Mouse (Mus musculus) kidney, adult 11 months (tissue): Measurements from ENCODE around the gene Mark2.
A peak's percentile ranks its signal among the peaks of the same experiment; 100 is the strongest.

Experiments used
- DNase-seq: peaks from one replicate; pipeline ENCODE4 v3.0.0; 2022

Gene Mark2

DNA sequence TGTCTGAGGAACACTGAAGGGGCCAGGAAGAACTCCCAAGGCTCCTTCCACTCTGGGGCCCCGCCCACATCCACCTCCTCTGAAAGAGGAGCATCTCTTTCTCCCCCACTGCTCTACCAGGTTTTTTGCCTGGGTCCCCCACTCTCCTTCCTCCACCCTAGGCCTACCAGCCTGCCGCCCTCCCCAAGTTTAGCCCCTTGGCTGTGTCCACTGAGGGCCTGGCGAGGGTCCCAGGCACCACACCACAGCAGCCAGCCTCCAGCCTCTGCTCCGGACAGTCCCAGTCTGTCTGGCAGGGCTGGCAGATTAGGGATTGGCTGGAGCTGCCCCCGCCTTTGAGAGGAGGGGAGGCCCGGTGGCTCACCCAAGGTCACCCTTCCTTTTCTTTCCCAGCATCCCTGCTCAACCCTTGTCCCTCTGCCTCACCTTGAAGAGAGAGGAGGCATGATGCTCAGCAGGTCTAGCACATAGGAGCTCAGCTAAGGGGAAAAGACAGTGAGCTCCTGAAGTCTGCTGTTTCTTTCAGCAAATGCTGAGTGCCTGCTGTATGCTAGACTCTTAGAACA is 76.8 kb downstream of the Mark2 start:
- DNase-seq: peak; percentile 58

DNA sequence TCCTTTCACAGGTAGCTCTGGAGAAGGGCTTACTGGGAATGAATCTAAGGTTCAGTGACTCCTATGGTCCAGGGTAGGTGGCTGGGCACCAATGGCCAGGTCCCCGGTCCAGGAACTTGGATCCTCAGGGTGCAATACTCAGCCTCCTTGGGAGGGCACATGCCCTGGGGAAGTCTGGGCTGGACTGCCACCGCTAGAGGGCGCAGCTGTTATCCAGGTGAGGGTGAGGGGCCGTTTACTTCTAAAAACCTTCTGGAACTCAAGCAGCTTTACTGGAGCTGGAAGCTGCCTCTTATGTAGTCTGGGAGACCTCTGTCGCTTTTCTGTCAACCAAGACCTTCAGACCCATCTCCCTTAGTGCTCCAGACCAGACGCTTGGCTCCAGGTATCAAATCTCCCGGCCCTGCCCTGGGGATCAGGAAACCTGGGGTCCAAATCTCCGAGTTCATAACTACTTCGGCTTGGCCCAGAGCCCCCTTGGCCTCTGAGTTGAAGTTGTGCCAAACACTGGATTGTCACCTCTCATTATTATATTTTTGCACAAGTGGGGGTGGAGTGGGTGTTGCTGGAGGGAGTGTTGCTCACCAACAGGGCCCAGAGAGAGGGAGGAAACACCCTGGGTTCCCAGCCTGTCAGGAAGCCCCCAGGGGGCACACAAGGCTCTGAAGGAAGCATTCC is 77.4 kb downstream of the Mark2 start:
- DNase-seq: peak; percentile 67

DNA sequence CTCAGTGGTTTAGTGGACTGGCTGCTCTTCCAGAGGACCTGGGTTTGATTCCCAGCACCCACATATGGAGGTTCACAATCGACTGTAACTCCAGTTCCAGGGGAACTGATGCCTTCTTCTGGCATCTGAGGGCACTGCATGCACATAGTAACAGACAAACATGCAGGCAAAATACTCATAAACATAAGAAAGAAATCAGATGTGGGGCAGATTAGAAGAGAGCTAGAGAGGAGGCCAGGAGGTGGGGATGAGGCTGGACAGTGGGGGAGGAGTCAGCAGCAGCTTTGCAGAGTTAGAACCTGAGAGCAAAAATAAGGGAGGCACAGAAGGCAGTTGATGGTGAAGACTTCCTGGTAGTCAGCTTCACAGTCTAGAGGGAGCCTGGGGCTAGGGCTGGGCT is 79.1 kb downstream of the Mark2 start:
- no peak for DNase-seq

DNA sequence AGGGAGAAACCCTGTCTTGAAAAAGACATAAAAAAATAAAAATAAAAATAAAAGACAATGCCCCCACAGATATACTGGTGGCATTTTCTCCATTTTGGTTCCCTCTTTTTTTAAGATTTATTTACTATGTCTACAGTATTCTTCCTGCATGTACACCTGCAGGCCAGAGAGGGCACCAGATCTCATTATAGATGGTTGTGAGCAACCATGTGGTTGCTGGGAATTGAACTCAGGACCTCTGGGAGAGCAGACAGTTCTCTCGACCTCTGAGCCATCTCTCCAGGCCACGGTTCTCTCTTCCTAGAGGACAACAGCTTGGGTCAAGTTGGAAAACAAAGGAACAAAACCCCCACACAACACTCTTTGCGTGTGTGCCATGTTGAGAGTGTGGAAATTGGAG is 79.7 kb downstream of the Mark2 start:
- no peak for DNase-seq

GRCm38 (mm10) chr19:7261476-7261875 is 80.2 kb downstream of the Mark2 start:
- DNase-seq: no peak

- DNase-seq: no peak
Observed at GRCm38 (mm10) chr19:7257881-7258280, 83.8 kb downstream of the Mark2 start.

GRCm38 (mm10) chr19:7246021-7246420 is 95.6 kb downstream of the Mark2 start:
- no peak for DNase-seq

DNA sequence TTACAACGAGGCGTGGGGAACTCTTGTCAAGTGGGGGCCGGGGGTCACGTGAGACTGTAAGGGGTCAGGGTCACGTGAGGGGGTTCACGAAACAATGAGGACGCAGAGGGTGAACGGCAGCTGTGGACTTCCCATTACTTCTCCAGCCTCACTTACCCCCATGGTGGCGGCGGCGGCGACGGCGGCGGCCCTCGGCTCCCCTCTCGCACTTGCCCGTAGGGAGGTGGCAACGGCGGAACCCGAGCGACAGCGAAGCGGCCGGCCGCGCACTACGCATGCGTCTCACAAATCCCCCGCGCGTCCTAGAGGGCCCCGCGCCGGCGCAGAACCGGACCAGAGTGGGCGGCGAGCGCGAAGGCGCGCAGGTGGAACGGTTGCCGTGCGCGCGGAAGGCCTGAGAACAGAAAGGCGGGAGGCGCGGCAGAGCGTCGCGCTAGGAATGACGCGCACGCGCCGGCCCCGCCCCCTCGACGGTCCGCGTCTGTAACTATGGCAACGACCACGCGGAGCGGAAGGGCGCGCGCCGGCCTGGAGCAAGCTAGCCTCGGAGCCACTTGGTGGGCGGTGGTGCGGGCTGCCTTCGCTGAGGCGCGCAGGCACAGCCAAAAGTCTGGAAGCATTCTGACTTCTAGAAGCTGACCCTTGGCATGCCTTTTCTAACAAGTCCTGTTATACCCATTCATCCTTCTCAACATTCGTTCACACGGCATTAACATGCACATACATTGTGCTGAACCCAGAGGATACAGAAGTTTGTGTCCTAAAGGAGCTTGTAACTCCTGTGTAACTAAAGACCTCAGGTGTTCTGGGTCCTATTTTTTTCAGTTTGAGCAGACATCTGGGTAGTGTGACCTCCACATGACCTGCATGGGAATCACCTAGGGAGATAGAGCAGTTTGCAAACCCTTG is 100.6 kb downstream of the Mark2 start, which contains the start of gene Naa40:
Gene Naa40, minus strand, starts transcription at position 402 of the 909 bp plus-strand sequence.
- peak; percentile 93 for DNase-seq

DNA sequence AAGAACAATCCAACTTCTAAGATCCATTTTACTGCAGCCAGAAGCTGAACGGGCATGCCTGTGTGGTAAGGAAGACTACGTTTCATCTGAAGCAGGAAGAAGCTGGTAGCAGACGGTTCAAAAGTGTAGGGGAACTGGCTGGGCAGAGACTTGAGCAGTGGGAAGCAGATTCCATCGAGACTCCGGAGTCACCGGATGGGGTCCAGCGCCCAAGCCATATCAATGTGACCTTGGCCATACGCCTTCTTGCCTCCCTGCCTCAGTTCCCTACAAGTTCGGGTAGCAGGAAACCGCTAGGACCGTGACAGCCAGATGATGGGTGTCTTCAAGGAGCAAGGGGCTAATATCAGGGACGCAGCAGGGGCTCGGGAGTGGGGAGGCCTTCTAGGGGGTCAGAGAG is 101.4 kb downstream of the Mark2 start:
- DNase-seq: no peak

DNA sequence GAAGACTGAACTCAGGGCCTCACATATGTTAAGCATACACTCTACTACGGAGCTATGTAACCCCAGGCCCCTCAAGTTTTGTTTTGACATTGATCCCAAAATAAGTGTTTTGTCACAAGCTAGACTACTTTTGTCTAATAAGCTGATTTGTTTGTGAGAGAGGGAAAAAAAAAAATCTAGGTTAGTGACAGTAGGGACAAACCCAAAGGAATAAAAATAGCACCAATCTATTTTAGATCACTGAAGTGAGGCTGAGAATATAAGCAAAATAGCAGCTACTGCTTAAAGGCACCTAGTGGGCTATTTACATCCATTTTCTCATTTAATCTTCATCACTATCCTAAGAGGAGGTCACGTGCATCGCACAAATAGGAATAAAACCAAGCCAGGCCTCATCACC is 102.1 kb downstream of the Mark2 start:
- no peak for DNase-seq

GRCm38 (mm10) chr19:7236742-7237141 is 104.9 kb downstream of the Mark2 start:
- no peak for DNase-seq

GRCm38 (mm10) chr19:7236011-7236410 is 105.6 kb downstream of the Mark2 start:
- peak; percentile 60 for DNase-seq

DNA sequence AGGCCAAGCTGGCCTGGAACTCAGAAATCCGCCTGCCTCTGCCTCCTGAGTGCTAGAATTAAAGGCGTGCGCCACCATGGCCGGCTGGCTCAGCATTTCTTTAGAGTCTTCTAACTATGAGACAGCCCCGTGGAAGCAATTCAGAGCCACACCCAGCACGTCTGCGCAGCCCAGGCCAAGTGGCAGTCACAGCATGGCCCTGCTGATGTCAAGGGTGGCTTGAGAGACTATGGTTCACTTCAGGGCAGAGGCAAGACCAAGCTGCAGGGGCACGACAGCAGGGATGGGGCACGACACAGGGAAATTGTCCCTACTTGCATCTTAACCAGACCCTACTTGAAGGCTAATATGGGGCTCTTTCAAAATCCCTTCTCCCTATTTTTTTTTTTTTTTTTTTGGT is 106.2 kb downstream of the Mark2 start:
- DNase-seq: no peak

DNA sequence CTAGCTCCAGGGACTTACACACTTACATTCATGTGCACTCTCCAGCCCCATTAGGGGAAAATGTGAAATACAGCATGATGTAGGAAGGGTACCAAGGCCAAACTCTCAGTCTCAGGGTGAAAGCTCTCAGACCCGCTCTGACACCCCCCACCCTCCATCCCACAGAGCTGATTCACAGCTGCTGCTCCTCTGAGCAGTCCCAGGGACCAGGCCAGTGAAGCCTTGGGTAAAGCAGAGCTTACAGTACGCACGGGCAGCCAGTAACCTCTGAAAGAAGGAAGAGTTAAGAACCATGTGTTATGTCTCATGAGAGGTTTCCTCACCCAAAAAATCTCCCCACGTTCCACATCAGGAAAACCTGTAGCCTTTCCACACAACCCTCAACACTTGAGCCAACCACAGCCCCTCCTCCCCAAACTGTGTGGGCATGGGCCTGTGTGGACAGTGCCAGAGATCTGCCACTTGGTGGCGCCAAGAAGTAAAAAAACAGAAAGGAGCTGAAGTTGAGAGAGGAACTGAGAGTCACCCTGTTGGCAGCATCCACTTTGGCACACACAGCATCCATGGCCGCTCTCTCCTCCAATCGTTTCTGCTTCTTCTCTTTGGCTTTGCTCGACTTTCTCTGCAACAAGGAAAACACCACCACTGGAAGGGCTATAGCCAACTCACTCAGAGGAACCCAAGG is 107.0 kb downstream of the Mark2 start:
- DNase-seq: peak; percentile 73

DNA sequence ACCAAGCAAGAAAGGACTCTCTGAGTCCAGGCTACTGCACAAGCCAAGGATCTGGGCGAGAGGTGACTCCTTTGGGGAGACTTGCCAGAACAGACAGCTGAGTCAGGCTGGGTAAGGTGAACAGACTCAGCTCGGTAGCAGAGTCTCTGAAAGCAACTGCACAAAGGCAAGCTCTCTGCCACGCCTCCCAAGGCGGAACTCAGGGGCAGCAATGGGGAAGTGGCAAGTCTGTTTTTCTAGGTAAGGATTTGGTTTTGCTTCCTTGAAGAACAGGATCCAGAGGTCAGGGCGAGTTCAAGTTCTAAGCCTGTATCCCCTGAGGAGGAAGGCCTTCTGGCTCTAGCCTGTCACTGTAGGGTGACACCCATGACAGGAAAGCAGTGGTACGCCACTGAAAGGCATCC is 115.1 kb downstream of the Mark2 start:
- peak; percentile 72 for DNase-seq
